Mouse (Mus musculus): ENCODE data around the gene S1pr5.
"Not testable (repeated sequence)": the region's sequence is repeated elsewhere in the genome, so short reads cannot be mapped to it uniquely, and the experiment has no call there.

The S1pr5 gene

DNA sequence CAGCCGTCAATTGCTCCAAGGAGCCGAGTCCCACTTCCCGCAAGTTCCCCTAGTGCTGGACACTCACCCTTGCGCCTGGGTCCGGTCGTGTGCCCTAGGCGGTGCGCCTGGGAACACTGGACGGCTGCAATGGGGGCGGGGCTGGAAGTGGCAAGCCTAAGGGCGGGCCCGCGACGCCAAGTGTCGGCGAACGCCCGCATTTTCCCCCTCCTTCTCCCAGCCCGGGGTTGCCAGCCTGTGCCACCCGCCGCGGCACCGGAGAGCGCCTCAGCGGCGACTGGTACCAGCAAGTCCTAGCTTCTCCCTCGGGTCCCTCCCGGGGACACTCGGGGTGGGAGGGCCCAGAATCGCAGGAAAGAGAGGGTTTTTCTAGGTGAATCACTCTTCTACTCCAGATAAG is at the start of gene S1pr5:
TSS of gene S1pr5 (minus strand) at position 118 of the 400 bp plus-strand sequence.
- no peak for DNase-seq

DNA sequence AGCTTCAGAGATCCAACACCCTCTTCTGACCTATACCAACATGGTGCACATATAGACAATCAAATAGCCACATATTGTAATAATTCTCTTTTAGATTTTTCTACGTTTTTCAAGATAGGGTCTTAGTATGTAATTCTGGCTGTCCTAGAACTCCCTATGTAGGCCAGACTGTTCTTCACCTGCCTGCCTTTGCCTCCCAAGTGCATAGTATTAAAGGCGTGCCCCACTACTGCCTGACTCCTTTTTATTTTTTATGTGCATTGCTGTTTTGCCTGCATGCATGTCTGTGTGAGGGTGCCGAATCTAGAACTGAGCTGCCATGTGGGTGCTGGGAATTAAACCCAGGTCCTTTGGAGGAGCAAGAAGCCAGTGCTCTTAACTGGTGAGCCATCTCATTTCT is 44.0 kb upstream of the S1pr5 start:
- DNase-seq, result no peak

DNA sequence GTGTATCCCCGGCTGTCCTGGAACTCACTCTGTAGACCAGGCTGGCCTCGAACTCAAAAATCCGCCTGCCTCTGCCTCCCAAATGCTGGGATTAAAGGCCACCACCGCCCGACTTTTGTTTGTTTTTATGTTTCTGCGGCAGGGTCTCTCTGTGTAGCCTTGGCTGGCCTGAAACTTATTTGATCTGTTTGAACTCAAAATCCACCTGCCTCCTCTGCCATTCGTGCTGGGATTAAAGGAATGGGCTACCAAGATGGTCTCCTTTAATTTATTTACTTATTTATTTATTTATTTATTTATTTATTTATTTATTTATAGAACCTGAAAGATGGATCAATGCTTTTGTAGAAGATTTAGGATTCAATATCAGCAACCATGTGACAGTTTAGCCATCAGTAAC is 43.6 kb upstream of the S1pr5 start:
- not testable (repeated sequence) for DNase-seq

DNA sequence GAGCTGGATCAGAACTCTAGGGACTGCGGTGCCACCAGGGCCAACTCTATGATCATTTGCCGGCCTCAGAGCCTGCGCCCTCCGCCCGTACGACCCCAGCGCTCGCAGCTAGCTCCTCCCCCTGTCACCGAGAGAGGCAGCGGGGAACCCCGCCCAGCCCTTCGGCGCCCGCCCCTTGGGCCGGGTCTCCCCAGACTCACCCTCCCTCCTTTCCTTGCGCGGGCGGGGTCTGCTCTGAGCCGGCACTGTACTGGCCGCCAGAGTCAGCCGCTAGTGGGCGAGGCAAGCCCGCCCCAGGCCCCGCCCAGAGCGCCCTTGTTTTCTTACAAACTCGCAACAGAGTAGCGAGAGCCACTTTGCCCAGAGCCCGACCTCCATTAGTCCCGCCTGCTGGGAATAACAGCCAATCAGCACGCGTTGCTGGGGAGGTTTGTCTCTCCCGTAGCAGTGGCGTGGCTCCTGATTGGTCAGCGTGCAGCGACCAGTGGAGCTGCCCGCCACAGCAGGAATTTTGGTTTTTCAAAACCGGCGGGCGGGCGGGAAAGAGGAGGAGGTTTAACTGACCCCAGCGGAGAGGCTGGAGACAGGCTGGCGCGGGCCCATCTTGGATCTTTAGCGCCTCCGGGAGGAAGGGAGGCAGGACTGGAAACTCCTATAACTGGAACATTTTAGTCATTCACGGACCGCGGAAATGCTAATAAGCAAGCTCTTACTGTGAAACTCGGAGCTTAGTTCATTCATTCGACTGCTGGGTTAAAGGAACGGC is 43.0 kb upstream of the S1pr5 start, which contains the start of gene Cdkn2d:
TSS of gene Cdkn2d (minus strand) at position 386 of the 766 bp plus-strand sequence.
- DNase-seq, result peak; percentile 97

DNA sequence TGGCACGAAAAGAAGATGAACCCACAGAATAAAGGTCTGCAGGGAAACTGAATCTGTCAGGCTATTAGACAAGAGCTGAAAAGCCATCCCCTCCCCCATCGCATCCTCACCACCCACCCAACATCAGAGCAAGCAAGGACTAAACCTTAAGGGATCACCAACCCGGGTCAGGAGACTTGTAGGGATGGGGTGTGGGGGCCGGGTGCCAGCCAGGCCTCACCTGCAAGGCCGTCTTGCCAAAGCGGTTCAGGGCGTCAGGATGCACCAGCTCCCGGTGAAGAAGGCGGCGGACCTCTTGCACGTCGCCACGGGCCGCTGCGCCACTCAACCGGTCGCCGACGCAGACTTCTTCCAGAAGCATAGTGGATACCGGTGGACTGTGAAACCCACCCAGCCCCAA is 42.3 kb upstream of the S1pr5 start:
- peak; percentile 51 for DNase-seq

DNA sequence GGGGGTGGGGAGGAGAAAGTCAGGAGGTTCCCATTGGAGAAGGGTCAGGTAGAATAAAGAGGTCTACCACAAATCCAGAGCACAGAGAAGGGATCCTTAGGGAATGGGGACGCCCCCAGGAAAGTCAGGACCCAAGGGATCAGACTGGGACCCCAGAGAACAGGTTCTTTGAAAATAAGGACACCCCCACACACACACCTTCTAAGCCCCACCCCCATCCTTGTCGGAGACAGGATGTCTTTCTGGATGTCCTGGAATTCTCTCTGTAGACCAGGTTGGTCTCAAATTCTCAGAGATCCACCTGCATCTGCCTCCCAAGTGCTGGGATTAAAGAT is 41.1 kb upstream of the S1pr5 start:
- no peak for DNase-seq

DNA sequence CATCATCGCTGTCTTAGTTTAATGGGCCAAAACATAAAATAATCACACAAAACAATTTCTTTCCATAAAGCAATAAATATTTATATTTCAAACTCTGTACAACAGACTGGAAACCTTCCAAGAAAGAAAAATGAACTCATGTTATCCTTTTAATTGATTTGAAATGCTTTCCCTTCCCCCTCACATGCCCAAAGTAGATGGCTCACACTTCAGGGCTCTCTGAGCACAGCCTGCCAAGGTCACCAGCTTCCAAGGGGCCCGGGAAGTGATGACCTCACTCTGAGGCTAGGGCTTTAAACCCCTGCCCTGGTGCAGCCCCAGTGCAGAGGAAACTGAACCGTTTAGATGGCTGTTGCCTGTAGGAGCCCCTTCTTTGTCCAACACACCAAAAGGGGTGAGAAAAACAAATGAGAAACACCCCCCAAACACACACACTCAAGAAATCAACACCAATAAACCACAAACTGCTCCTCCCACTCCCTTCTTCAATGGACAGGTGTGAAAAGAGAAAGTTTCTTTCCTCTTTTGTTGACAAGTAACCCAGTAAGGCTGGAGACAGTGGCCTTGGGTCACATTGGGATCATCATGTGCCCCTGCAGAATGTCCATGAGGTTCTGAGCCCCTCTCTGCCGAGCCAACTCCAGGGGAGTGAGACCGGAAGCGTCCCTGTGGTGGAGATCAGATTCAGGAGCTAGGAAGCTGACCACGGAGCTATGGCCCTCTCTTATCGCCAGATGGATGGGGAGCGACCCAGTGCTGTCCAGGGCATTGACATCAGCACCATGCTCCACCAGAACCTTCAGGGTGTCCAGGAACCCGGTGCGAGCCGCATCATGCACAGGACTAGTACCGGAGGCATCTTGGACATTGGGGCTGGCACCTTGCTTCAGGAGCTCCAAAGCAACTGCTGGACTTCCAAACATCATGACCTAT is 40.4 kb upstream of the S1pr5 start:
- no peak for DNase-seq

DNA sequence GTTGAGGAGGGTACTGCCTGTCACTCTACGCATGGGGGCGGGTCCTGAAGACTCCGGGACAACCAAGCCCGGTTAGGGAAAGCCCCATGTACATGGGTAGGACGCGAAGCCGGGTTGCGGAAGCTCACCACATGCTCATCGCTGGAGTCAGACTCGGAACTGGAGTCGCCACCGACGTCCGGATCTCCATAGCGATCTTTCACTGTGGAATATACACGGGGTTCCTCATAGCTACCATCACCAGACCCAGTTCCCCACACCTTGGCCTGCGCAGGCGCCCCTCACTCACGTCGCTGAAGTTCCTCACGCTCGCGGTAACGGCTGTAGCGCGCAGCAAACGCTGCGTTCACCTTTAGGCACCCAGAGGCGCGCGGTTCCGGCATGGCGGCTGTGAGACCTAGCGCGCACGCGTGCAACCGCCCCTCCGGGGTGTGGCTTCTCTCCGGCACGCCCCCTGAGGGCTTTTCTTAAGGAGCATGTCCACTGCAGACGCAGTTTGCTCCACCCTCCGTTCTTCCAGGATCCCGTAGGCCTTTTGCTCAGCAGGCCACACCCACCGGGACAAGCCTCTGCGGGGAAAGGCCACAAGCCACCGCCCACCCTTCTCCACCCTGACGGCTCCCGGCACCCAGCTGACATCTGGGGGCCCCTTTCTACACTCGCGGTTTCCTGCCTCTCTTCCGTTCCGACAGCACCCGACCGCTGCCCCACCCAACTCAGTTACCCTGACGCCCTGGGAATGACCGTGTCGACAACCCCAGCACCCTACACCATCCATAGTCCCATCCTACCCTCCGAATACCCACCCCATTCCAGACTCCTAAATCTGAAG is 39.5 kb upstream of the S1pr5 start, which contains the start of gene Kri1:
TSS of gene Kri1 (minus strand) at position 399 of the 832 bp plus-strand sequence.
- DNase-seq, result peak; percentile 94

DNA sequence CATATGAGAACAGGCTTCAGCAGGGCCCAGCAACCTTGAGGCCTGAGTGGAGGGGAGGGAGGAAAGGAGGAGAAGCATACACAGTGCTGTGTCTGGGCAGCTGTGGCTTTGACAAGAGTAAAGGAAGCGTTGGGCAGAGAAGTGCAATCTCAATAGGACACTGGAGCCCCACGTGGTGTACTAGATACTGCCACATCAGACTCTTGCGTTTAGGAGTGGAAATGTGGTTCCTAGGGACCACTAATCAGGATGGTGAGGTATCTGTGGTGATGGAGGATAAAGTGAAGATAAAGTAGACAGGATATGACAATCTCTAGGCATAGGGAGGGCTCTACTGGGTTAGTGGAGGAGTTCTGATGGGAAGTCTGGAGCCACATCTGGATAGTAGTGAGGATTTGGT is 38.5 kb upstream of the S1pr5 start:
- DNase-seq, result no peak

DNA sequence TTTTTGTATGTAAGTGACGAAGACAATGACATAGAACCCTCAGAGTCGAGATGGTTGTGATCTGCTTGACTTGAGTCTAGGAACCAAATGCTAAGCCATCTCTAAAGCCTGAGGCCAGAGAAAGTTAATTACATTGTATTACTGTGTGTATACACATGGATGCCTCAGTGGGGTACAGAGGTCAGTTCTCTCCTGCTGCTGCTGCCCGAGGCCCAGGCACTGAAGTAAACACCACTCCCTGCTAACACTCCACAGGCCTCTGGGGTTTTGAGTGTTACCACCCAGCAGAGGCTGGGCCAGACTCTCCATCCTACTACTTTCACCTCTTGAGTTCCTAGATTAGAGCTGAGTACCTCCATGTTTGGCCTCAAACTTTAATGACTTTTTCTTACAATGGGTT is 35.8 kb upstream of the S1pr5 start:
- no peak for DNase-seq

DNA sequence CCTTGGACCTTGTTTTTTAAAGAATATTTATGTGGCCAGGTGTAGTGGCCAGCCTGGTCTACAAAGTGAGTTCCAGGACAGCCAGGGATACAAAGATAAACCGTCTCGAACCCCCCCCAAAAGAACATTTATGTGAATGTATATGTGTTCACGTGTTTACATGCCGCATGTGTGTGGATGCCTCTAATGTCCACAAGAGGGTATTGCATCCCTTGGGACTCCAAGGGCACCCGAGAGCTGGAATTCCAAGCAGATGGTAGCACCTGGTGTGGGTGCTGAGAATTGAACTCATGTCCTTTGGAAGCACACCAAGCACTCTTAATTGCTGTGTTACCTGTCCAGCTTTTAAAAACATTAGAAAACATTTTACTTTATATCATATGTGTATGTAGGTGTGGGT is 35.3 kb upstream of the S1pr5 start:
- DNase-seq, result no peak

DNA sequence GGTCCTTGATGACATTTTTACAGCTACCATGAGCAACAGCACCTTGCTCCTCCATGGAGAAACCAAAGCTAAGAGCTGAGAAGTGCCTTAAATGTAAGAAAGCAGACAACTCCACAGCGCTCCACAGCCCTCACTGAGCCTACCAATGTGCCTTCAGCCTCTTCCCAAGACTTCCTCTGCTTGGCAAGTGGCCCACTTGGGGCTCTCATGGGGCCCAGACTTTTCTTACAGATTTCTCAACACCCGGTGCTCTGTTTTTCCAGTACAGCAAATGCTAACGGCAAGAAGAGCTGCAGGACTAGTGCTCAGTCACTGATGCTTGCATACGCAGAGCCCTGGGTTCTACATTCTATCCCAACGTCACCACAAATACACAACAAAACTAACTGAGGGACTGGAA is 29.5 kb upstream of the S1pr5 start:
- DNase-seq, result no peak

DNA sequence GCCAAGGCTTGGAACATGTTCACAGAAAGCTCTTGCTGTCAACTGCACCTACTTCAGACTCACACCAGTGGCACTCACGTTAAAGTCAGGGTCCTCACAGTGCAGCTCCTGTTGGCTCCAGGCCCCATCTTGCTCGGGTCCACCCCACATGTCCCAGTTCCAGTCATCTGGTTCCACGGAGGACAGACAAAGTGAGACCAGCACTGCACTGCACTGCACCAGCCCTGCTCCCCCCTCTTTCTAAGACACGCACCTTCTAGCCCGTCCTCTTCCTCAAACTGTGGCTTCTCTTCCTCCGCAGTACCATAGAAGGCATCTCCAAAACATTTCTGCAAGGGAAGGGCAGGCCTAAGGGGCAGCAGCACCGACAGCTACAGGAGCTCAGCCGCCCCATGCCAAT is 28.1 kb upstream of the S1pr5 start:
- no peak for DNase-seq

DNA sequence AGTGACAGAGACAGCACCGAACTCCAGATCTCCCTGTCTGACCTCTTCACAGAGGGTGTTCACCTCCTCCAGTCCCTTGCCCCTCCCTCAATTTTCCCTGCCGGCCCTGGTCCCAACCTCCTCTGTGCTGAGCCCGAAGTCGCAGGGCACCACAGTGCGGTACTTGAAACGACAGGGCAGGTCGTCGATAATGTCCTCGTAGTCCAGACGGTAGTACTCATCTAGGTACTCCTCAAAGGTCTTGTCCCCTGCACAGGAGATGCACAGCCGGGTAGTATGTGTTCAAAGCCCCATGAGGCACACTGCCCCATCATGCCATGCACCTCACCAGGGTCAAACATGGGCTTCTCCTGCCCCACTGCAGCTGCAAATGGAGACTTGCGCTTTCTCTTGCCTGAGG is 27.5 kb upstream of the S1pr5 start:
- no peak for DNase-seq

DNA sequence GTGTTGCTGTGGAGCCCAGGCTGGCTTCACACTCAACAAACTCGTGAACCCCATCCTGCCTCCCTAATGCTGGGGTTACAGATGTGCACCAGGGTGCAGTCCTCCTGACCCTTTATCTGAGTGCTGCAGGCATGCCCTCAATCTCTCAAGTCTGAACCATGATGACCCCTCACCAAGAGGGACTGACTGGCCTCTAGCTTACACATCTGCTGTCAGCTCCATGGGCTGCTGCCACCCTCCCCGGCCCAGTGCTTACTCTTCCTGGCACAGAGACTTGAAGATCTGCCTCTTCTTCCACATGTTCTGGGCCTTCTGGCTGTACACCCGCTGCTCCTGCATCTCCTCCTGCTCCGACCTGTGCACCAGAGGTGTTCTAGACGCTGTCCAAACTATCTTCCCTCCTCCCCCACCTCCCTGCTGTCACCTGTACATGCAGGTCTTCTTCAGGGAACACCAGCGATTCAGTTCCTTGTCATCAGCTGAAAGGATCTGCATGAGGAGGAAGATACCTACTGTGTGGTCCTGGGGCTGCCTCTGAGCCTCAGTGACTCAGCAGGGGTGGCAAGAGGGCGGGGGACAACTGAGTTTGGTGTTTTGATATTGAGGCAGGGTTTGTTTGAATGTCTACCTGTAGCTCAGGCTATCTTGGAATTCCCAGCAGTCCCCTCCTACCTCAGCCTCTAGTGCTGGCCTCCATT is 26.9 kb upstream of the S1pr5 start:
- DNase-seq, result no peak

DNA sequence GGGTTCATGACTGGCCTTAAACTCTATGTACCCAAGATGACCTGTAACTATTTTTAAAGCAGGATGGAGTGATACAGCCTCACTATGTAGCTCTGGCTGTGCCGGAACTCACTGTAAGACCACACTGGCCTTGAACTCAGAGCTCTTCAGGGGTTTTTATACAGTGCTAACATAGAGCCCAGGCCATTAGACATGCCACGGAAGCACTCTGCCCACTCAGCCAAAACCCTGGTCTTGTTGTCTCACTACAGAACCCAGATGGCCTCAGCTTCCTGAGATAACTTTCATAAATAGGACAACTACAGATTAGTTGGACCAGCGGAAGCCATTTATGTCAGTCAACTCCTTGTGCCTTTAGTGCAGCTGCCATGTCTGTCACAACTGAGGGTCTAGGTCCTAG is 26.1 kb upstream of the S1pr5 start:
- DNase-seq, result no peak

DNA sequence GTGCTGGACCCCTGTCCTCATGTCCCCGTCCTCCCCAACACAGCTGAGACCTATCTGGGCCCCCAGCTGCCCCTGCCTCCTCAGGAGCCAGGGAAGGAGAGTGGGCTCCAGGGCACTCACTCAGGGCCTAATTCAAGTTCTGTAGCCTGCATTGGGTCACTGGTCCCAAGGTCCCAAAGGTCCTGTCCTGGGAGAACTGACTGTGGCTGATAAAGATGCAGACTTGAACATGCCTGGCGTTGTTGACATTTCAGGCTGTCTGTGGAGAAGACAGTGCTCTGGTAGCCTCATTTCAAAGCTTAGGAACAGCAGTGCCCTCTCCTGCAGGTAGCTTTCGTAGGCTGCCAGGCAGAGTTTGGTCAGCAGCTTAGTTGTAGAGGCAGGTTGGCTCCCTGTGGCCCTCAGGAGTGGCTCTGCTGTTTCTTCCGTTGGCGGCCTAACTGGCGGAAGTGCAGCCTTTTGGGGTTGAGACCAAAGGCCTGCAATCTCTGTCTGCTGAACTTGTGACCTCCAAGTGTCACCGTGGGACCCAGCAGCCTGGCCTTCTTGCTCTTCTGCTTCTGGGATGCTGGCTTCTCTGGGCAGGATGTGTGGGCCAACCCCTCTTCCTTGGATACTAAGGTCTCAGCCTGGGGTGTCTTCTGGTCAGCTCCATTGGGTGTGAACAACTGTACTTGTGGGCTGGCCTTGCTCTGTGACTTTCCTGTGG is 25.4 kb upstream of the S1pr5 start:
- DNase-seq, result no peak

DNA sequence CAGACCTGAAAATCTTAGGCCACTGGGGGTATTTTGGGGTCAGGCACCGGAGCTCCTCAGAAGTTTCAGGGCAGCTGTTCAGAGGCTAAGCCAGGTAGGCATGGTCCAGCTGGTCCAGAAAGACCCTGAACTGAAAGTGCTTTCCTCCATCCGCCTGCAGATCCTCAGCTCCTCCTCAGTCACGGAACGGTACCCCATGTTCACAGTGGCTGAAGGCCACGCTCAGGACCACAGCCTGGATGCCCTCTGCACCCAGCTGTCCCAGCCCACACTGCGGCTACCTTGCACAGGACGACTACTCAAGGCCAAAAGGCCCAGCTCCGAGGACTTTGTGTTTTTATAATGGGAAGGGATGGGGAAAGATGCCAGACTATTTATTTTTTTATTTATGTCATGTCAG is 24.9 kb upstream of the S1pr5 start:
- DNase-seq, result no peak

DNA sequence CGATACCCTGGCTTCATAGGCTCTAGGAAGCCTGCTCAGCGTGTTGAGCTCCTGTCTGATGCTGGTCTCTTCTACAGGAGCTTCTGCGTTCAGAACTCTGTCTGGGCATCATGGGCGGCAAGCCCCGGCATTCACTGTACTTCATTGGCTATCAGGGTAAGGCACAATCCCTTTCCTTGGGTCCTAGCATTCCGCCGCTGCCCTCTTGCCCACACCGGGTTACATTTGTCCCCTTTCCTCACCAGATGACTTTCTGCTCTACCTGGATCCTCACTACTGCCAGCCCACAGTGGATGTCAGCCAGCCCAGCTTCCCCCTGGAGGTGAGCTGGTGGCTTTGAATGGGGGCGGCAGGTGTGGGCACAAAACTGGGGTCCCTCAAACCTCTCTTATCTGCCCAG is 24.1 kb upstream of the S1pr5 start:
- DNase-seq, result no peak

DNA sequence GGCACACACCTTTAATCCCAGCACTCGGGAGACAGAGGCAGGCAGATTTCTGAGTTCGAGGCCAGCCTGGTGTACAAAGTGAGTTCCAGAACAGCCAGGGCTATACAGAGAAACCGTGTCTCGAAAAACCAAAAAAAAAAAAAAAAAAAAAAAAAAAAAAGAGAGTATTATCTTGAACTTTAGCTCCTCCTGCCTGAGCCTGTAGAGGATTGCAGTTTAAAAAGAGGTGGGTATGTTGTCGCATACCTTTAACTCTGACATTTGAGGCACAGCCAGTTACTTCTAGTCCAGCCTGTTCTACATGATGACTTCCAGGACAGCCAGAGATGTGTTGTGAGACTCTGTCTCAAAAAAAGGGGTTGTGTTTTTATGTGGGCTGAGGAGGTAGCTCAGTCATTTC is 21.3 kb upstream of the S1pr5 start:
- not testable (repeated sequence) for DNase-seq

DNA sequence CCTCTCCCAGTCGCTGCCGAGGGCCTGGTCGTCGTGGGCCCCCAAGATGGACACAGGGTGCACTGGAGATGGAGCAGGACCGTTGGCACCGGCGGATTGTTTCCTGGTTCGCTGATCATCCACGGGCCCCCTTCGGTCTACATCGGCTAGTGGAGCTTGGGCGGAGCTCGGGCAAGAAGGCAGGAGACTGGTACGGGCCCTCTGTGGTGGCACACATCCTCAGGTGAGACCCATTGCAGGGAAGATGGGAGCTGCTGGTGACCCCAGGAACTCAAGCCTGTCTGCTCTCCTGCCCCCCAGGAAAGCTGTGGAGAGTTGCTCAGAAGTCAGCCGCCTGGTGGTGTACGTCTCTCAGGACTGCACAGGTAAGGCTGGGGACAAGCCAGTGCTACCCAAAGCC is 20.1 kb upstream of the S1pr5 start:
- no peak for DNase-seq

DNA sequence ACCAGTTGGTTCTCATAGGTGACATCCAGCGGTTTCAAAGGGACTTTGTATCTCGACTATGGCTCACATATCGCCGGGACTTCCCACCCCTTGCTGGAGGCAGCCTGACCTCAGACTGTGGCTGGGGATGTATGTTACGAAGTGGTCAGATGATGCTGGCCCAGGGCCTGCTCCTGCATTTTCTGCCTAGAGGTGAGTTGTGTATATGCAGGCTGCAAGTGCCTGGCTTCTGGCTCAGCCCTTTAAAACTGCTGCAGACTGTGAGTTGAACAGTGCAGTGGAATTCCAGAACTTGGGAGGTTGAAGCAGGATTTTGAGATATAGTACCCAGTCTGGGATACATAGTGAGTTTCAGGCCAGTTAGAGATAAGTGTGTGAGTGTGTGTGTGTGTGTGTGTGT is 18.6 kb upstream of the S1pr5 start:
- DNase-seq, result no peak

Data from right cerebral cortex, postnatal 4 days (tissue).